In the genomic region with DNA sequence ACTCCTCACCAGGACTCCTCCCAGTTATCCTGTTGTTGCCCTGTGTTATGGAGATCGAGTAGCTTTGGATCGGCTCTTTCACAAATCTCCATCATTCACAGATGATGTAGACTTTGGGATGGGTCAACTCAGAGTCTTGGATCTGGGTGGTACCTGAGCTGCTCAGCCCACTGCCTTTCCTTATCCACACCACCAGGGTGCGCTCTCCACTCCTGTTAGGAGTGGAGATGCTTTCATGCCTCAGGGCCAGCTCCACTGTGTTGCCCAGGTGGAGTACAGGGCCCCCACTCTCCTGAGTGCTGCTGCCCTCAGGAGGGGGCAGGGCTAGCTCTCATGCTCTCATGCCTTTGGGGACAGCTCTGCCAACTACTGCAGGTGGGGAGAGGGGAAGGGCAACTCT, we compare ENCODE assay signal across 14 mouse cellular contexts. TPM values are rescaled to one million over a fixed set of nuclear protein-coding genes. Genes with fewer than 3 reads are reported as not detected.
DNase-seq lines count a peak whose midpoint lies in the region; ATAC-seq and TF ChIP-seq lines count a peak whose summit lies in the region.
"Had no signal": no experiment of that assay in that cellular context is flagged by ENCODE, and none has a peak within 500 bp of the region (broad histone marks: within the 10 kb centered on the region; RNA-seq: fewer than 3 reads in every experiment).

No protein-coding gene starts in this region.

- no peak overlapping the region for H3K9ac ChIP-seq in kidney, postnatal 0 days (ENCODE audit: low read depth, low read length)
- H3K9ac ChIP-seq: embryonic facial prominence, embryonic 13.5 days; limb, embryonic 12.5 days; neural tube, embryonic 12.5 days had no signal

- whole genome bisulfite sequencing in kidney, postnatal 0 days = 89% methylated on average over 3 of the region's 3 CpGs

- H3K27ac ChIP-seq in kidney, postnatal 0 days = no peak overlapping the region
- no peak overlapping the region for H3K27ac ChIP-seq in testis, adult 2 months (ENCODE audit: control insufficient read depth, insufficient read depth, low read depth, low read length)
- H3K27ac ChIP-seq in bone marrow macrophage, adult 2 months (ENCODE audit: insufficient read depth, low read depth, low read length) = no peak overlapping the region
- H3K27ac ChIP-seq: embryonic facial prominence, embryonic 13.5 days; limb, embryonic 12.5 days; neural tube, embryonic 12.5 days had no signal

- ATAC-seq in kidney, postnatal 0 days (replicated peaks; ENCODE audit: low FRiP score, low read depth) = no peak; the same call in 1 of the 2 replicates
- ATAC-seq in inflammation-experienced regulatory T-cells, adult 6 months = no peak
- ATAC-seq: activated CD4-positive, CD25-positive, alpha-beta regulatory T cell, adult 4 months; forebrain, embryonic 16.5 days had no signal

- no peaks in the 10 kb centered on the region; the same call in 1 of the 2 replicates for H3K9me3 ChIP-seq in kidney, postnatal 0 days (replicated peaks; ENCODE audit: low read length)
- H3K9me3 ChIP-seq: embryonic facial prominence, embryonic 13.5 days; neural tube, embryonic 12.5 days had no signal

- TF ChIP-seq CTCF in kidney, postnatal 0 days (IDR thresholded peaks at IDR 0.05; ENCODE audit: low read depth) = peak; percentile 36; the same call in 1 of the 2 replicates
- peak; percentile 22; the same call in 1 of the 2 replicates for TF ChIP-seq CTCF in testis, adult 2 months (IDR thresholded peaks at IDR 0.05; ENCODE audit: control insufficient read depth, insufficient read depth, insufficient replicate concordance, low read depth, low read length)
- peak; percentile 17; the same call in 1 of the 2 replicates for TF ChIP-seq CTCF in bone marrow macrophage, adult 2 months (IDR thresholded peaks at IDR 0.05; ENCODE audit: low read depth, low read length)

- no peak overlapping the region for H3K4me2 ChIP-seq in kidney, postnatal 0 days (ENCODE audit: low read length)
- H3K4me2 ChIP-seq: embryonic facial prominence, embryonic 13.5 days; limb, embryonic 12.5 days; neural tube, embryonic 12.5 days had no signal

- H3K36me3 ChIP-seq in kidney, postnatal 0 days (ENCODE audit: insufficient read depth, low read length) = no peaks in the 10 kb centered on the region
- no peaks in the 10 kb centered on the region for H3K36me3 ChIP-seq in testis, adult 2 months (ENCODE audit: control insufficient read depth, insufficient read depth, low read length)
- H3K36me3 ChIP-seq: embryonic facial prominence, embryonic 13.5 days; limb, embryonic 12.5 days; neural tube, embryonic 12.5 days had no signal

- H3K27me3 ChIP-seq in kidney, postnatal 0 days (ENCODE audit: insufficient read depth, low read length) = no peaks in the 10 kb centered on the region
- H3K27me3 ChIP-seq in testis, adult 2 months (ENCODE audit: control insufficient read depth, insufficient read depth, low read length) = no peaks in the 10 kb centered on the region
- H3K27me3 ChIP-seq: embryonic facial prominence, embryonic 13.5 days; neural tube, embryonic 12.5 days had no signal

- H3K4me3 ChIP-seq in kidney, postnatal 0 days (replicated peaks; ENCODE audit: low read depth, low read length) = no peak overlapping the region
- H3K4me3 ChIP-seq in testis, adult 2 months (ENCODE audit: control insufficient read depth, low read depth, low read length) = no peak overlapping the region
- H3K4me3 ChIP-seq in bone marrow macrophage, adult 2 months (ENCODE audit: insufficient read depth, low read length) = no peak overlapping the region
- H3K4me3 ChIP-seq: embryonic facial prominence, embryonic 13.5 days; limb, embryonic 12.5 days; neural tube, embryonic 12.5 days had no signal

- DNase-seq in kidney, postnatal 0 days (ENCODE audit: low spot score) = no peak
- DNase-seq in kidney, postnatal 25 days = no peak
- DNase-seq in testis, postnatal 10 days (ENCODE audit: low spot score) = no peak
- peak; percentile 19 for DNase-seq in naive thymus-derived CD4-positive, alpha-beta T cell, adult 2 months (ENCODE audit: low read depth)
- DNase-seq: cerebellum, adult 8-10 months; kidney, adult 8-10 months had no signal

- no peak for TF ChIP-seq POLR2A in testis, adult 2 months (IDR thresholded peaks at IDR 0.05; ENCODE audit: control insufficient read depth, low read depth, low read length)
- no peak for TF ChIP-seq POLR2A in bone marrow macrophage, adult 2 months (IDR thresholded peaks at IDR 0.05; ENCODE audit: borderline replicate concordance, low read depth, low read length)

- no peaks in the 10 kb centered on the region for H3K4me1 ChIP-seq in kidney, postnatal 0 days (replicated peaks; ENCODE audit: insufficient read depth, low read length)
- H3K4me1 ChIP-seq in testis, adult 2 months (ENCODE audit: control insufficient read depth, insufficient read depth, low read length) = no peaks in the 10 kb centered on the region
- H3K4me1 ChIP-seq in bone marrow macrophage, adult 2 months (ENCODE audit: control insufficient read depth, insufficient read depth, low read length) = no peaks in the 10 kb centered on the region
- H3K4me1 ChIP-seq: embryonic facial prominence, embryonic 13.5 days; limb, embryonic 12.5 days; neural tube, embryonic 12.5 days had no signal

RNA-seq across cellular contexts. Expression of a gene that starts 40.9 kb away (rescaled TPM):
- 31.5 and 31.7 TPM in 2 replicates for polyA plus RNA-seq in kidney, postnatal 0 days (2015; fragmentation: Nextera tagmentation; extraction: Ambion mirVana)
- polyA plus RNA-seq in testis, adult 2 months (2012; rRNA removed) = 2.6 and 3.5 TPM in 2 replicates
- 166 TPM in 2 replicates for polyA plus RNA-seq in bone marrow macrophage, adult 2 months (2012; ENCODE audit: insufficient read depth, insufficient read length, missing spikeins)
- polyA plus RNA-seq in inflammation-experienced regulatory T-cells, adult 6 months (2017; shearing (Covaris generic)) = not detected
- polyA plus RNA-seq: activated CD4-positive, CD25-positive, alpha-beta regulatory T cell, adult 4 months had no signal
